26 mouse cellular contexts compared by ENCODE assay signal in the genomic region with DNA sequence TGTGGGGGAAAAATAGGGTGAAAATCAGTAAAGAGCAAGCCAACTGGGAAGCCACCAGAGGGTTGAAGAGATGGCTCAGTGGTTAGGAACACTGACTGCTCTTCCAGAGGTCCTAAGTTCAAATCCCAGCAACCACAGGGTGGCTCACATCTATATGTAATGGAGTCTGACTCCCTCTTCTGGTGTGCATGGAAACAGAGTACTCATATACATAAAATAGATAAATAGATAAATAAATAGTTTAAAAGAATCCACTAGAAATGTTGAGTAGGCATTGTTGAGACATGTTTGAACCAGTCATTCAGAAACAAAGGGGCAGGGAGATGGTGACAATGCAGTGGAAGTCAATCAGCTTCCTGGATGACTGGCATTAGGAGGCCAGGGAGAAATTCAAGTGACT. TPM values are rescaled to one million over a fixed set of nuclear protein-coding genes. Genes with fewer than 3 reads are reported as not detected.
A peak's percentile ranks its signal among the peaks of the same experiment; 100 is the strongest.
DNase-seq lines count a peak whose midpoint lies in the region; ATAC-seq and TF ChIP-seq lines count a peak whose summit lies in the region.
"Had no signal": no experiment of that assay in that cellular context is flagged by ENCODE, and none has a peak within 500 bp of the region (broad histone marks: within the 10 kb centered on the region; RNA-seq: fewer than 3 reads in every experiment).

No protein-coding gene starts in this region.

- no peaks in the 10 kb centered on the region for H3K4me1 ChIP-seq in intestine, embryonic 16.5 days (ENCODE audit: control insufficient read depth, insufficient read depth, low read length)
- no peaks in the 10 kb centered on the region for H3K4me1 ChIP-seq in intestine, embryonic 15.5 days (replicated peaks)
- peaks cover 17 to 34% of the 10 kb centered on the region in 2 experiments for H3K4me1 ChIP-seq in MEL (ENCODE audit: control insufficient read depth in 1 of 2, insufficient read depth in 2 of 2, low read length in 2 of 2)
- peaks cover 45% of the 10 kb centered on the region for H3K4me1 ChIP-seq in liver, embryonic 13.5 days (replicated peaks)
- H3K4me1 ChIP-seq: forebrain, embryonic 12.5 days; neural tube, embryonic 15.5 days had no signal

- no peaks in the 10 kb centered on the region for H3K27me3 ChIP-seq in intestine, embryonic 16.5 days (replicated peaks; ENCODE audit: control insufficient read depth, insufficient read depth, low read length)
- no peaks in the 10 kb centered on the region for H3K27me3 ChIP-seq in intestine, embryonic 15.5 days (replicated peaks)
- H3K27me3 ChIP-seq in MEL (ENCODE audit: control insufficient read depth in 1 of 2, insufficient read depth in 2 of 2, low read length in 2 of 2): no peaks in the 10 kb centered on the region
- no peaks in the 10 kb centered on the region for H3K27me3 ChIP-seq in liver, embryonic 13.5 days
- H3K27me3 ChIP-seq: forebrain, embryonic 12.5 days; heart, embryonic 12.5 days; limb, embryonic 13.5 days; neural tube, embryonic 15.5 days had no signal

- H3K4me2 ChIP-seq in intestine, embryonic 16.5 days (ENCODE audit: low read depth, low read length): no peak overlapping the region
- H3K4me2 ChIP-seq in intestine, embryonic 15.5 days (replicated peaks): no peak overlapping the region
- H3K4me2 ChIP-seq in liver, embryonic 13.5 days: no peak overlapping the region
- H3K4me2 ChIP-seq: forebrain, embryonic 12.5 days; heart, embryonic 12.5 days; hindbrain, embryonic 14.5 days; limb, embryonic 13.5 days; neural tube, embryonic 15.5 days had no signal

- H3K36me3 ChIP-seq in intestine, embryonic 16.5 days (ENCODE audit: control insufficient read depth, insufficient read depth, low read length): peaks cover 4% of the 10 kb centered on the region; the same call in 1 of the 2 replicates
- peaks cover 3% of the 10 kb centered on the region; the same call in 1 of the 2 replicates for H3K36me3 ChIP-seq in intestine, embryonic 15.5 days
- H3K36me3 ChIP-seq in MEL (ENCODE audit: control insufficient read depth in 1 of 2, insufficient read depth in 2 of 2, low read length in 2 of 2): peaks cover 12 to 42% of the 10 kb centered on the region in 2 experiments; a peak in 3 of 4 replicates
- H3K36me3 ChIP-seq in liver, embryonic 13.5 days: peaks cover 28% of the 10 kb centered on the region

- TF ChIP-seq POLR2A in MEL (IDR thresholded peaks at IDR 0.05; ENCODE audit: control insufficient read depth in 1 of 2, insufficient read depth in 1 of 2, low read depth in 1 of 2, low read length in 2 of 2, poor library complexity in 1 of 2): no peak

- peak in 1 of 3 experiments; percentile 32; a peak in 2 of 6 replicates for TF ChIP-seq CTCF in MEL (IDR thresholded peaks at IDR 0.05 in 2 of 3, conservative IDR thresholded peaks at IDR 0.05 in 1 of 3; ENCODE audit: control insufficient read depth in 1 of 3, insufficient read depth in 1 of 3, low read depth in 2 of 3, low read length in 3 of 3, poor library complexity in 1 of 3, severe bottlenecking in 1 of 3)

- peak; percentile 50 for DNase-seq in 416B (ENCODE audit: low read depth)
- DNase-seq in MEL (ENCODE audit: low read depth, low spot score): no peak
- no peak for DNase-seq in liver, embryonic 13.5 days
- no peak for DNase-seq in retina, postnatal 1 day
- no peak for DNase-seq in kidney, postnatal 36 days
- no peak for DNase-seq in frontal cortex, adult 2 months (ENCODE audit: extremely low spot score in 1 of 2, low spot score in 1 of 2)
- DNase-seq: adrenal gland, adult 2 months; B cell, adult 2 months; cerebellum, adult 2 months; cerebellum, postnatal 14 days; forebrain, postnatal 0 days; gastrocnemius, postnatal 14 days; kidney, adult 2 months; kidney, postnatal 10 days; midbrain, embryonic 14.5 days; right cerebral cortex, adult 18-20 months; thymus, postnatal 4 days had no signal

- no peaks in the 10 kb centered on the region for H3K9me3 ChIP-seq in intestine, embryonic 16.5 days (ENCODE audit: control insufficient read depth, low read length)
- H3K9me3 ChIP-seq in intestine, embryonic 15.5 days: no peaks in the 10 kb centered on the region
- no peaks in the 10 kb centered on the region for H3K9me3 ChIP-seq in MEL (replicated peaks; ENCODE audit: insufficient read depth, low read length)
- H3K9me3 ChIP-seq in liver, embryonic 13.5 days (replicated peaks): no peaks in the 10 kb centered on the region
- H3K9me3 ChIP-seq: forebrain, embryonic 12.5 days; heart, embryonic 12.5 days; limb, embryonic 13.5 days; neural tube, embryonic 15.5 days had no signal

- H3K9ac ChIP-seq in intestine, embryonic 16.5 days (ENCODE audit: low read depth, low read length): no peak overlapping the region
- no peak overlapping the region for H3K9ac ChIP-seq in intestine, embryonic 15.5 days
- no peak overlapping the region for H3K9ac ChIP-seq in MEL (ENCODE audit: control insufficient read depth, low read depth, low read length, poor library complexity, severe bottlenecking)
- H3K9ac ChIP-seq in liver, embryonic 13.5 days: no peak overlapping the region
- H3K9ac ChIP-seq: forebrain, embryonic 12.5 days; forebrain, postnatal 0 days; heart, embryonic 12.5 days; hindbrain, embryonic 14.5 days; limb, embryonic 13.5 days; neural tube, embryonic 15.5 days had no signal

- no peak overlapping the region for H3K4me3 ChIP-seq in intestine, embryonic 16.5 days (ENCODE audit: low read length)
- H3K4me3 ChIP-seq in intestine, embryonic 15.5 days (replicated peaks): no peak overlapping the region
- no peak overlapping the region for H3K4me3 ChIP-seq in MEL (ENCODE audit: control insufficient read depth in 1 of 2, insufficient read depth in 1 of 2, low read depth in 2 of 2, low read length in 2 of 2)
- no peak overlapping the region for H3K4me3 ChIP-seq in liver, embryonic 13.5 days (replicated peaks)
- H3K4me3 ChIP-seq: forebrain, embryonic 12.5 days; heart, embryonic 12.5 days; limb, embryonic 13.5 days; neural tube, embryonic 15.5 days had no signal

- peak; percentile 45 for TF ChIP-seq RAD21 in MEL (IDR thresholded peaks at IDR 0.05; ENCODE audit: low read depth, low read length)

- TF ChIP-seq EP300 in MEL (IDR thresholded peaks at IDR 0.05; ENCODE audit: low read depth in 1 of 2, low read length in 2 of 2): no peak

- no peak for ATAC-seq in intestine, embryonic 16.5 days
- no peak for ATAC-seq in intestine, embryonic 15.5 days
- no peak for ATAC-seq in liver, embryonic 13.5 days (ENCODE audit: low read depth)
- ATAC-seq: activated CD4-positive, CD25-positive, alpha-beta regulatory T cell, adult 4 months; forebrain, postnatal 0 days had no signal

- H3K27ac ChIP-seq in intestine, embryonic 16.5 days (ENCODE audit: low read length): 0 out of 2 replicates have a peak overlapping the region, but pooled peaks have one; percentile 23
- no peak overlapping the region for H3K27ac ChIP-seq in intestine, embryonic 15.5 days
- no peak overlapping the region; the same call in 1 of the 2 replicates for H3K27ac ChIP-seq in MEL (ENCODE audit: control insufficient read depth, low read depth, low read length)
- peak overlapping the region; percentile 73 for H3K27ac ChIP-seq in liver, embryonic 13.5 days
- H3K27ac ChIP-seq: forebrain, embryonic 12.5 days; hindbrain, embryonic 14.5 days; limb, embryonic 13.5 days; macrophage; neural tube, embryonic 15.5 days had no signal

- no peaks in the 10 kb centered on the region for H3K79me2 ChIP-seq in MEL (ENCODE audit: control insufficient read depth, insufficient read depth, low read length, poor library complexity)

TF ChIP-seq in MEL, 35 proteins besides CTCF, POLR2A, EP300 and RAD21:
- peak; percentile 42 for TF ChIP-seq ZC3H11A (IDR thresholded peaks at IDR 0.05; ENCODE audit: low read depth, low read length)
- 0 out of 2 replicates have a peak, but pooled peaks have one; percentile 17 for TF ChIP-seq TBP (IDR thresholded peaks at IDR 0.05; ENCODE audit: low read depth, low read length)
- no peak for TF ChIP-seq NRF1 (IDR thresholded peaks at IDR 0.05; ENCODE audit: insufficient read depth, low read depth, low read length, poor library complexity, severe bottlenecking)
- peak; percentile 43; the same call in 1 of the 2 replicates for TF ChIP-seq SMC3 (IDR thresholded peaks at IDR 0.05; ENCODE audit: low read depth, low read length)
- no peak for TF ChIP-seq ZMIZ1 (IDR thresholded peaks at IDR 0.05; ENCODE audit: low read depth, low read length)

RNA-seq across cellular contexts. Expression of gene Vmp1, which starts 56.0 kb away (rescaled TPM):
- 220 and 272 TPM in 2 replicates for polyA plus RNA-seq in intestine, embryonic 16.5 days (2015; fragmentation: Nextera tagmentation; extraction: Ambion mirVana)
- 168 and 176 TPM in 2 replicates for polyA plus RNA-seq in intestine, embryonic 15.5 days (2015; fragmentation: Nextera tagmentation; extraction: Ambion mirVana)
- 61.8 and 64.4 TPM in 2 replicates for total RNA-seq in MEL (2012; rRNA removed)
- polyA plus RNA-seq in MEL (2012; ENCODE audit: insufficient read depth in 1 of 2, insufficient read length in 2 of 2, low read depth in 1 of 2, low replicate concordance in 2 of 2, missing spikeins in 1 of 2): 10 to 100 TPM in 1 of 2 experiments, not detected in 1; 94.9 TPM
- 89.2 and 103 TPM in 2 replicates for polyA plus RNA-seq in liver, embryonic 13.5 days (2015; fragmentation: Nextera tagmentation; extraction: Ambion mirVana)
- 80.0 and 82.5 TPM in 2 replicates for polyA plus RNA-seq in frontal cortex, adult 2 months (2012; rRNA removed)

RNA-seq across cellular contexts. Expression of gene Ptrh2, which starts 56.1 kb away (rescaled TPM):
- 27.0 and 28.2 TPM in 2 replicates for polyA plus RNA-seq in intestine, embryonic 16.5 days (2015; fragmentation: Nextera tagmentation; extraction: Ambion mirVana)
- polyA plus RNA-seq in intestine, embryonic 15.5 days (2015; fragmentation: Nextera tagmentation; extraction: Ambion mirVana): 31.0 and 33.1 TPM in 2 replicates
- total RNA-seq in MEL (2012; rRNA removed): 37.3 and 40.3 TPM in 2 replicates
- polyA plus RNA-seq in MEL (2012; ENCODE audit: insufficient read depth in 1 of 2, insufficient read length in 2 of 2, low read depth in 1 of 2, low replicate concordance in 2 of 2, missing spikeins in 1 of 2): 10 to 100 TPM in 1 of 2 experiments, not detected in 1; 30.0 TPM
- polyA plus RNA-seq in liver, embryonic 13.5 days (2015; fragmentation: Nextera tagmentation; extraction: Ambion mirVana): 23.0 and 23.3 TPM in 2 replicates
- polyA plus RNA-seq in frontal cortex, adult 2 months (2012; rRNA removed): 8.5 and 9.0 TPM in 2 replicates

Comparison
In these comparisons a context has a peak if more than half of its experiments do, and no peak if none do; other contexts are left out.
1. H3K27ac ChIP-seq: peak in intestine, embryonic 16.5 days (single experiment) and liver, embryonic 13.5 days (single experiment); none in intestine, embryonic 15.5 days (single experiment) and MEL (single experiment).